Mouse (Mus musculus) embryonic fibroblast, embryonic 13.5 days (primary cell): ENCODE data around the gene Ift52.

Experiments
- CTCF ChIP-seq: IDR thresholded peaks from 2 replicates; pipeline ENCODE4 v1.5.1; 2011; ENCODE audit warnings: mild to moderate bottlenecking, control low read depth, low read length, moderate library complexity, borderline replicate concordance; ENCODE audit not compliant: insufficient read depth
- POLR2A ChIP-seq: IDR thresholded peaks from 2 replicates; pipeline ENCODE4 v1.6.1; 2011; ENCODE audit warnings: low read depth, mild to moderate bottlenecking, control low read depth, low read length, moderate library complexity

DNA sequence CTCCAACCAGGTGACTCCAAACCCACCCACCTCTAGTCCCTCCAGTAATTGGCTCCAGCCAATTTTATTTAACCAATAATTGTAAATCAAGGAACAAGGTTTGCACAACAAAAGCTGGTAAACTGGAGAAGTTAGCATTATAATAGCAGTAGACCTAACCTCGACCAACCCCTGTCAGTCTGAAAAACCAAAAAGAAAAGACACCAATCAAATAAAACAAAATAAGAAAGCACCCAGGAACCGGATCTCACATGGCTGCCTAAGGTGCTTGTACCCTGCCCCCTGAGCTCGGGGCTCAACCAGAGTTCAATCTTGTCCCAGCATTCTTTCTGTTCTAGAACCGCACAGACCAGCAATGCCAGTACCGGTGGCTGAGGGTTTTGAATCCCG lies 45.0 kb downstream of the Ift52 start:
- TF ChIP-seq CTCF (no peak), POLR2A (no peak)
